Mouse (Mus musculus) layer of hippocampus, adult 9-10 months (tissue): ENCODE results near the gene Gpr176.

Source experiments
- DNase-seq: peaks from one replicate; pipeline ENCODE4 v3.0.0; 2022; ENCODE audit warnings: low spot score

The Gpr176 gene

GRCm38 (mm10) chr2:118372561-118372900 is 688 bp downstream of the Gpr176 start:
- DNase-seq = no peak

- DNase-seq = no peak
These were observed 1.4 kb downstream of the Gpr176 start for GRCm38 (mm10) chr2:118371841-118372240.

DNA sequence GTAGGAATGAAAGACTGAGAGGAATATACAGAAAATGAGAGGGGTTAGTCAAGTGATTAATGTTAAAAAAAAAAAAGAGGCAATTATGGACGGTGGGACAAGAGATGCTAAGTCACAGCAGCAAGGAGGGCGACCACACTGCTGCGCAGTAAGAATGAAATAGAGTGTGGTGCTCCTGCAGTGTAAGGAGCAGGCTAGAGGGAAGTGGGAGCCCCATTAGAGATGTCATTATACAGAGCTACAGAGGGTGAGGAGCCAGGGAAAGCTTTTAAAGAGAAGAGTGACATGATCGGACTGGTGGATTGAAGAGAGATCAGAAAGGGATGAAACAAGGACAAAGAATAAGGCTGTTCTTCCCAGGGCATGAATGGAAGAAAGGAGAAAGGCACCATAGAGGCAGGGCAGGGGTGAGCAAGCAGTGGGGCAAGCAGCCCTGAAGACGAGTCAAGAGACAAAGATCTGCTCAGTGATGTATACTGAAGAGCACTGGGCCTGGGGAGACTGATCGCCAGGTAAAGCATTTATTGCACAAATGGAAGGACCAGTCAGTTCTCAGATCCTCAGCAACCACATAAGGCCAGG is 18.0 kb downstream of the Gpr176 start:
- no peak for DNase-seq

DNA sequence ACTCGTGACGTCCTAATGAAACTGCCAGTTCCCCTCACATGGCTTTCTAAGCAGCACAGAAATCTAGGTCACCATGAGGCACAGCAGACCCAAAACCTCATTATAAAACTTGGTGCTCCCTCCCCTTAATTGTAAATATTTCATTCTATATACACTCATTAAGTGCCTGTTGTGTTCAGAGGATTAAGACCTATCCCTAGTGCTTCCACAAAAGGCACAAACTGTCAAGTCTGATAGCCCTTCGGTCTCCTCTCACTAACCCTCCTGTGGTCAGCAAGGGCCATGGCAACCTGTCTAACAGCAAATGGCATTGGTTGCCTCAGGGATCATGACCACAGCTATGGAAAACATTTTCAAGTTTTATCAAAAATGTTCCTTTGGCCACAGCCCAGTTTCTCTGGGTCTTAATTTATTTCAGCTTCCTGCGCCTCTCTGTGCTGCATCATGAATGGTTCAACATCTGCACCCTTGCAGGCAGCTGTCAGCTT is 19.3 kb downstream of the Gpr176 start:
- no peak for DNase-seq

- no peak for DNase-seq
These were observed 19.7 kb downstream of the Gpr176 start for GRCm38 (mm10) chr2:118353498-118353897.

GRCm38 (mm10) chr2:118345535-118345934 is 27.7 kb downstream of the Gpr176 start:
- no peak for DNase-seq

- DNase-seq = no peak
These were observed 29.3 kb downstream of the Gpr176 start for GRCm38 (mm10) chr2:118343897-118344296.

DNA sequence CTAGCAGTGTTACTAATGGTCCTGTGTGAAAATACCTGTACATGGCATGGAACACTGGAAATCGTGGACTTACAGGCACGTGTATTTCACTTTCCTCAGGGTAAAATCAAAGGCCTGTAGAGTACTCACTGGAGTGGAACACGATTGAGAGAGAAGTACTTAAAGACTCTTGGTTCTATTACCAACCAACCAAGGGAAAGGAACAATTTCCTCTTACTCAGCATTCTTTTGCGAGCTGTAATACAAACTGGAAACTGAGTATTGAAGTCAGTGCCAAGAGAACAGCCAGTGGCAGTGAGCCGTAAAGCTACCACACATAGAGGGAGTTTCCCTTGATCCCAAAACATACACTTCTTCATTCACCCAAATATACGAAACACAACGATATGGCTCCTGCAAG is 31.9 kb downstream of the Gpr176 start:
- no peak for DNase-seq

DNA sequence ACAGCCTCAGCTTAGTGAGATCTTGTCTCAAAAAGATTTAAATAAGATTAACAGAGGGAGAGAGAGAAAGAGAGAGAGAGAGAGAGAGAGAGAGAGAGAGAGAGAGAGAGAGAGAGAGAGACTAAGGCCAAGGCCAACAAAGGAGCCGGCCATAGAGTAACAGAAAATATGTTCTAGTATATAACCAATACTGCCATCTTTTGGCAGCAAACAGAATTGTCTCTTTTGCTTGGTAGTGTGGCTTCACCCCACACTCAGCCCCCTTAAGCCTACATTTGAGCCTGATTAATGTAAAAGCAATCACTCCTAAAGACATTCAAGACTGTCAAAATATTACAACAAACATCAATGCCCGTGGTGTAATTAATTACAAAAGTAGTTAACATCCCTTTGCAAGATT is 37.1 kb downstream of the Gpr176 start:
- no peak for DNase-seq

DNA sequence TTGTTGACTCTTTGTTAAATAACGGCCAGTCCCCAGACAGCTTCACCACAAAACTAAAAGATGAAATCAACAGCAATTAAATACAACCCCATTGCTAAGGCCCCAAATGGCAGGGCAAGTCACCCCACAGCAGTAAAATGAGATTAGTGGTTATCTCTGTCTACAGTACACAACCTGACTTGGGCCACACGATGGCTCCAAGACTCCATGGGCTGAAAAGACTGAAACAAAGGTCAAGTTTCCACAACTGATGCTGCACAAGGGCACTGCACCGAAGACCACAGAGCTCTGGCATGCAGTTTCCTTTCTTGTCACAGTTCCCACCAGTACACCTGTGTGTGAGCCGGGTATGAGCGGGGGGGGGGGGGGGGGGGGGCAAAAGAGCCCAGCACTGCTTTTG is 50.6 kb downstream of the Gpr176 start:
- DNase-seq = no peak

GRCm38 (mm10) chr2:118321804-118322203 is 51.4 kb downstream of the Gpr176 start:
- DNase-seq = no peak

- DNase-seq = no peak
These were observed 52.1 kb downstream of the Gpr176 start for GRCm38 (mm10) chr2:118321094-118321493.

DNA sequence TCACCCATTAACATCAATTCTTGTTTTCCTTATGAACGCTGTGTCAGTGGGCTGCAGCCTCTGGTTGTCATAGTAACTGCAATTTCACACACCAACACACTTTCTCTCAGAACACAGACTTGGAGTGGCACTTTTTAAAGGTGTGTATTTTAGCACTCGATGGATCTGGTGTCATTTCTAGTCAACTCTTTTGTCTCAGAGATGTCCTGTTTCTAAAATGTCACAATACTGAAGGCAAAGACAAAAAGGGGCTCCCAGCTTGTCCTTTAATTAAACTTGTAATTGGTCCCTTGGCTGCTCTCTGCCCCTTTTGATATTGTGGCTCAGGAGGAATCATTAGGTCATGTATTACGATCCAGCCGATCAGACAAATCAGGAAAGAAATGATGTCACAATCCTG is 52.7 kb downstream of the Gpr176 start:
- DNase-seq = no peak

GRCm38 (mm10) chr2:118319176-118319575 is 54.0 kb downstream of the Gpr176 start:
- DNase-seq = no peak

- no peak for DNase-seq
These were observed 56.3 kb downstream of the Gpr176 start for GRCm38 (mm10) chr2:118316939-118317338.

DNA sequence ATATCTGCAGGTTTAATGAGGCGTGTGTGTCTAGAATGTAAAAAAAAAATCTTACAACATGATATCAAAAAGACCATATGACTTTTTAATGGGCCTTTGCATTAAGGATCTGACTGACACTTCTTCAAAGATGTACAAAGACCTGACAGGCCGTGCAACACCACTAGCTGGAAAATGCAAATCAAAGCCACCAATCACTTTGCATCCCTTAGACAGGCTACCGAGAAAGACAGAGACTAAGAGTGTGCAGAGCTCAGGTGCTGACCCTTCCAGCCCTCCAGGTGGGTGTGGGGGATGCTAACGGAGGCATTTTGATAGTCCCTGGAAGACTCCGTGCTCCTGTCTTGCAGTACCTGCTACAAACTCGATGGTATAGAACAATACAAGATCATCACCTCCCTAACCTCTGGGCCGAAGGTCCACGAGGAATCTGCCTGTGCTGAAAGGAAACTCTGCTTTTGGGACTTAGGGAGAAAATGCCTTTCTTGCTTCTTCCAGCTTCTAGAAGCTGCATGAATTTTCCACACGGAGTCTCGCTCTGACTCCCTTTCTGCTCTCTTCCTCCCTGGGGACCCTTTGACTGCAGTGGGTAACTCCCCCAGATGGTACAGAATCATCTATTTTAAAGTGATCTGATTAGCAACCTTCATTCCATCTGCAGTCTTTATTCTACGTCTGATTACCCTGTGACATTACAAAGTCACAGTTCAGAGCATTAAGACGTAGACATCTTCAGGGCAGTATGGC is 57.4 kb downstream of the Gpr176 start:
- no peak for DNase-seq

DNA sequence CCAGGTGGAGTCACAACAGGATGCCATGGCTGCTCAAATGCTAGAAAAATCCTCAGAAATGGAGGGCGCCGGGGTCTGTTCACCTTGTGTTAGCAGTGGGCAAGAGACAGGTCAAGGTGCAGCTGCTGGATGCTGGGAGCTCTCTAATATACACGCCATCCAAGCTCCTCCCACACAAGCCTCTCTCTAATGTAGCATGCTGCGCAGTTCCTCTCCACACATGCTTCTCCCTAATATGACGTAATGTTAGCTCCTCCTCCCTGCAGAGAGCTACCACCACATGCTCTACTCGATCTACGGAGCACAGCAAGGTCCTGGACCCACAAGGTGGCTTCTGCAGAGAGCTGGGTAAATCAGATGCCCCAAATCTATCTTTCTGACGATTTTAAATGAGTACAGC is 65.7 kb downstream of the Gpr176 start:
- DNase-seq = peak; percentile 26

DNA sequence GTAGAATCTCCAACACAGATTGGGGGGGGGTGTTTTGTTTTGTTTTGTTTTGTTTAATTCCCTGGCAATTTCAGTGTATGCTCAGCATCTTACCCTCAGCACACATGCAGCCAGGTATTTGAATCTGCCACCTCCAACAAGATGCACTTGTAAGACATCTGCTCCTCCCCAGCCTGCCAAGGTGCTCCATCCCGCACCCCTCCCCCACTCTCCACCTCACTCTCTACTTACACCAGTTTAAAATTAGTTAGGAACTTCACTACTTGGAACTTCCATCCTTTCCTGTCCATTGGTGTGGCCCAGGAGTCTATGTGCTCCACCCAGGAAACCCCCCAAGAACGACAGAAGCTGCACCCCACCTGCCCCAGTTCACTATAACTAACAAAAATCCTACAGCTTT is 66.3 kb downstream of the Gpr176 start:
- no peak for DNase-seq

DNA sequence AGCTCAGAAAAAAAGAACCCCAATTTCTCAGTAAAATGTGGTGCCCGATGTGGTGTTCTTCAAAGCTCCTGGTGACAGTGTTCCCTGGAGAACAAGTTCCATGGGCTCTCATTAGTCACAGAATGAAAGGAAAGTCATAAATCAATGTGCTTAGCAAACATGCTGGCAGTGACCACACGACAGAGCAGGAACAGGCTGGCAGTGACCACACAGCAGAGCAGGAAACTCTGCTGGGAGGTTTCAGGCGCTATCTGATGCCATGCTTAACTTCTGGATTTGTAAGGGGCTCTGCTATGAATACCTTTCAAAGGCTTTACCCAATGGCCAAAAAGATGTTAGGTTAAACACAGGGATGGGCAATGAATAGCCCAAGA is 66.7 kb downstream of the Gpr176 start:
- DNase-seq = no peak

GRCm38 (mm10) chr2:118305827-118306521 is 67.2 kb downstream of the Gpr176 start:
- no peak for DNase-seq

DNA sequence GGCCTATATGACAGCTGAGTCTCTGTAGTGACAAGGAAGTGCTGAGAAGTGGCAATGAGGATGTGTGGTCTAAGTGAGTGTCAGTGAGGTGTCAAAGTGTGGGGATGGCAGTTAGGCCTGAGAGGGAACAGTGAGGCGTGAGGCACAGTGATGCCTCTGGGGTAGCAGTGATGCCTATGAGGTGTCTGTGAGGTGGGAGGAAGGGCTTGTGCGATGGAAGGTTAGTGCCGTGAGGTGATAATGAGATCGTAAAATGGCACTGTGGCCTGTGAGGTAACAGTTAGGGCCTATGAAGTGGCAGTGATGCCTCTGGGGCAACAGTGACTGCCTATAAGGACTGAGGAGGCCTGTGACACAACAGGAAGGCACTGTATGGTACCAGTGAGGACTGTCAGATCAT is 69.8 kb downstream of the Gpr176 start:
- DNase-seq = no peak

DNA sequence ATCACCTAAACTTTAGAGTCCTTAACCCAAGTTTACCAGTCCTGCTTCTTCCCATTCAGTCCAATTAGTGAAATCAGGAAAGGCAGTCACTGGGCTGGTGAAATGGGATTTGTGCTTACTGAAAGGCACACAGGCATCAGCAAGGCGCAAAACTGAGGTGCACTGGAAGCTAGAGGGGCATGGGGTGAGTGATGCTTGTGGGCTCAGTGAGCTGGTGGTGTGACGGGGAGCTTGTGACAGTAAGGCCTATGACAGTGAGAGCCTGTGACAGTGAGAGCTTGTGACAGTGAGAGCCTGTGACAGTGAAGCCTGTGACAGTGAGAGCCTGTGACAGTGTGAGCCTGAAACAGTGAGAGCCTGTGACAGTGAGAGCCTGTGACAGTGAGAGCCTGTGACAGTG is 71.6 kb downstream of the Gpr176 start:
- DNase-seq = no peak

DNA sequence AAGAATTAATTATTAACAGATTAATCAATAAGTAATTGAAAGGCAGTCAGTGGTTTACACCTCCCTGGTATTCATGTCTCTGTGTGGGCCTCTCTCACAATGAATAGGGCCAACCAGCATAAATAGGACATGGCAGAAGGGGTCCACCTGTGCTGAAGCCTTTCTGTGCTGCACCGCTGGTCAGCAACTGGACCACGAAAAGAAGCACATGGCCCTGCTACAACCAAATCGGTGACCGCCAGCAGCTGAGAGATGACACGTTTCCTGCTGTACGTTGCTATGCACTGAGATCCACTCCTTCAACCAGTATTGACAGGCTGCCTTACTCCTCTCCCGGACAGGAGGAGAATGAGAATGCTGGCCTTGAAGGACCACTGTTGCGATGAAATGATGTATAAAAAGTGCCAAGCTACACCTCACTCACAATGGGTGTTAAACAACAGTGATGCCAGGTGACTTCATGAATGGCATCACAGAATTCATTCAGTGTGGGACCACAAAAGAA is 72.1 kb downstream of the Gpr176 start:
- DNase-seq = no peak
